Mouse (Mus musculus) thymus, postnatal 10 days (tissue): ENCODE results near the gene Hs2st1.
A peak's percentile ranks its signal among the peaks of the same experiment; 100 is the strongest.

ENCODE experiments used
- DNase-seq, 2 experiments: peaks; one replicate each; pipeline ENCODE4 v3.0.0; 2021; ENCODE audit warnings: low spot score in 2 of 2

Hs2st1 gene

GRCm38 (mm10) chr3:144396478-144396877 is 173.5 kb downstream of the Hs2st1 start:
- DNase-seq: no peak

DNA sequence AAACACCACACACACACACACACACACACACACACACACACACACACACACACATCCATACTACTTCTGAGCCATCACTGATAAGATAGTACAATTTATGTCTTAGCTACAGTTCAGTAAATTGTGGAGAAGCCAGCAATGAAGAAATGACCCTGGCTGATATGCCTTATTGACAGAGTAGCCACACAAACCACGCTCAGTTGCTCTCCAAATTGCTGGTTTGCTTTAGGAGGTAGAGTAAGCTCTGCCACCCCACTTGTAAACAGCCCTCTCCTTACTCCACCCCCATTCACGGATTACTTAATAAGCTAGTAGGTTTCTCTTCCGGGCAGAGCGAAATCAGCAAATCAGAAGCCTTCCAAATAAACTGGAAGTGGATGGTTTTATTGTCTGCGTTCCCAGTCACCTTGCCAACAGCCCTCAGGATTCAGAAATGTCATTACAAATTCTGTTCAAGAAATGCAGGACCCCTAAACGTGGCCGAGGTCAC is 175.5 kb downstream of the Hs2st1 start:
- DNase-seq: no peak

DNA sequence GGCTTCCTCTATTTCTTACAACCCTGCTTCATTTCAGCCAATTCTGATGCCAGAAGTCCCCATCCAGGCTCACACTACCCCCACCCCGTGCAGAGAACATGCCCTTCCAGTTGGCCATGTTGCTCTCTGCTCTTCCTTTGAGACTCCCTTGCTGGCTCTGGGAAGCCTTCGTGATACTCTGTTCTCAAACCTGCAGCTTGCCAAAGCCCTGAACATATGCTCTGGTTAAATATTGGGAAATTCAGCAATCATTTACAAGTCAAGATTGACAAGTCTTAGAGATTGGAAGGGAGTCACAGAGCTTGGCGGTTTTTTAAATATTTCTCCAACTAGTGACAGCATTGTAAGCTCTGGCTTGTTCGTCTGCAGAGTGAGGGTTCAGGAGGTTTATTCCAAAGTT is 183.5 kb downstream of the Hs2st1 start:
- DNase-seq: no peak

DNA sequence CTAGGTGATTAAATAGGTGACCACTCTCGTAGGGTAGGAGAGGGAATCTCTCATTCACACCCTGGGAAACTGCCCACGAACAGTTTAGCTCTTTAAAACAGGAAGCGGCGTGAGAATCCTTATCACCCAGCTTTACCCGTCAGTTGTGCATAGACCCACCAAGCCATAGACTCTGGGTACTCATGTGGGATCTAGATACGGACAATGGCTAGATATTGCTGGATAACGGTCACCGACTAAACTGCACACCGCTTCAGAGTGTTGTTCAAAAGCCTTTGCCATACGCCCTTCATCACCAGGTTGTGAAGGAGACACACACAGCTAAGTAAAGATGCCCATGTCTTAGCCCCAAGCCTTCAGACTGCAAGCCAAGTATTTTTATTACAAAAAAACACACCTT is 185.3 kb downstream of the Hs2st1 start:
- DNase-seq: no peak

GRCm38 (mm10) chr3:144381431-144381980 is 188.5 kb downstream of the Hs2st1 start:
- no peak for DNase-seq

- DNase-seq: peak; percentile 26 to 57
Measured at GRCm38 (mm10) chr3:144380921-144381320, 189.1 kb downstream of the Hs2st1 start.

DNA sequence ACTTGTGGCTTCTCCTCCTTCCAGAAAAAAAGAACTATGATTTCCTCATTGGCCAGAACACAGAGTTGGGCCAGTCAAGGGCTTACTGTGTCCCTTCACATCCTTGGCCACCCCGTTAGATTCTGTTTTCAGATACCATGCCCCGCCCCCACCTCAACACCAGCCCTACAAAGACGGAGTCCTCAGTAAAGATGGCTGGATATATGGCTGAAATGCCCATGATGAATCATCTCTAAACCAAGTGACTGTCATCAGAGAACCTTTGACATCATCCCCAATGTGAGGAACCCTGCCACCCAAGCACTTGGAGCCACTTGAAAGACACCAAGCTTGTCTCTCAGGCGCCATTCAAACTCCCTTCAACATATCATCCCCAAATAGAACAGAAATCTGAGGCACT is 190.2 kb downstream of the Hs2st1 start:
- no peak for DNase-seq
